Mouse (Mus musculus) left cerebral cortex, postnatal 14 days (tissue): ENCODE data around the gene Ntrk3. TPM values are rescaled to one million over a fixed set of nuclear protein-coding genes. Genes with fewer than 3 reads are reported as not detected.

Experiments used
- DNase-seq, 2 experiments: peaks; one replicate each; pipeline ENCODE4 v3.0.0; 2021 to 2022; ENCODE audit warnings: low spot score in 2 of 2, mixed read lengths in 1 of 2
- intact Hi-C: fragments of 180-260 bp; cut with DNase I; formaldehyde crosslinking; loops from one replicate; pipeline ENCODE4 v1.15.1; 2025
- total RNA-seq, 2 experiments: library from RNA; stranded (reverse); gene quantifications; 2 replicates each; pipeline ENCODE4 v1.2.3; 2021

Gene Ntrk3
- total RNA-seq, 2 experiments from 2014 or later = 137 TPM

DNA sequence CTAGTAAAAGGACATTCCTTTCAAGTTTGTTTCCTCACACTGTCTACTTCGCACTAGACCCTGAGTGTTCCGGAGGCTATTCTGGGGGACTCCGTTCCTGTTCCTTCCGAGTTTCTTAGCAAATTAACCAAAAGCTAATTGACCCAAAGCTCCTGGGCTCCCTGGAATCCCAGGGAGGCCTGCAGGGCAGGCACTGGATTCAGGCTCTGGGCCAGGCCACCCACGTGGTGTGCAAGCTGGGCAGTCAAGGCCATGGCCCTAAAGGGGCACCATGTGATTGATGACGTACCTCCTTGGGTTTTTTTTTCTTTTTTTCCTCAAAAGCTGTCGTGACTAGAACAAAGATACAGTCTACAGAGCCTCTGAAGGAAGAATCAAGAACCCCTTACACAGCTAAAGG is 246.6 kb downstream of the Ntrk3 start:
- intact Hi-C loops = no loop called here
- no peak for DNase-seq

GRCm38 (mm10) chr7:78484290-78484689 is 253.5 kb downstream of the Ntrk3 start:
- DNase-seq = no peak
- intact Hi-C loops = no loop called here

DNA sequence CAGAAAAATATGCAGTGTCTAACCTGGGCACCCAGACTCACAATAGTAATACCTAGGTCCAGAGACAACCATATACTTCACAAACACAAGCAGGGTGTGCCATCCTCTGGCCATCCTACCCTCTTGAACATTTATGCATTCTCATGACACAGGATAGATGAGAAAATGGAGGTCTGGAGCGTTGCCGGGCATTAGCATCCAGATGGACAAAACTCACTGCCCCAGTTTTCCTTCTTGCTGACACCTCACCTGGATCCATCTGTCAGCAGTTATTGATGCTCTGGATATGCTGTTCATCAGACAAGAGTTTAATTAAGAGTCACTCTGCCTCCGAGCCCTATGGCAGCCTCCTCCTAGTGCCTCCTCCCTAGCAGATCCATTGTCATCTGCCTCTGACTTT is 254.1 kb downstream of the Ntrk3 start:
- intact Hi-C loops = no loop called here
- no peak for DNase-seq

- no peak for DNase-seq
- intact Hi-C loops = no loop called here
These were observed 254.8 kb downstream of the Ntrk3 start for GRCm38 (mm10) chr7:78483061-78483460.

DNA sequence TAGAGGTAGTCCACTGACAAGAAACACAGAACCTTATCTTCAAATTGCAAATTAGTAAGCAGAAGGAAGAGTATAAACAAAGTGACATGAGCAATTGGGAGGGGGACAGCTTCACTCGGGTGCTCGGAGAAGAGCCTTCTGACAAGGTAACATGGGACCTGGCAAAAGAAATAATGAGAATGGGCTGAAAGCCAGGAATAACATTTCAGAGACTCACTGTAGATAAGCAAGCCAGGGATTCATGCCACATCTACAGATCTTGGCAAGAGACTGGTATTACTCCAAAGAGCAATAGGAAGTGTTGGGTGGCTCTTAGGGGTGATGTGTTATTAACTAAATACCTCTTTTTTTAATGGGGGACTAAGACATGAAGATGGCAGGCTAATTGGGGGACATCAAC is 258.9 kb downstream of the Ntrk3 start:
- no peak for DNase-seq
- intact Hi-C loops = no loop called here

- no peak for DNase-seq
- intact Hi-C loops = no loop called here
These were observed 266.1 kb downstream of the Ntrk3 start for GRCm38 (mm10) chr7:78471755-78472154.

- intact Hi-C loops = no loop called here
- no peak for DNase-seq
These were observed 266.5 kb downstream of the Ntrk3 start for GRCm38 (mm10) chr7:78471270-78471669.

GRCm38 (mm10) chr7:78462605-78463004 is 275.2 kb downstream of the Ntrk3 start:
- no peak for DNase-seq
- intact Hi-C loops = no loop called here

GRCm38 (mm10) chr7:78459021-78459420 is 278.8 kb downstream of the Ntrk3 start:
- DNase-seq = no peak
- intact Hi-C loops = no loop called here

DNA sequence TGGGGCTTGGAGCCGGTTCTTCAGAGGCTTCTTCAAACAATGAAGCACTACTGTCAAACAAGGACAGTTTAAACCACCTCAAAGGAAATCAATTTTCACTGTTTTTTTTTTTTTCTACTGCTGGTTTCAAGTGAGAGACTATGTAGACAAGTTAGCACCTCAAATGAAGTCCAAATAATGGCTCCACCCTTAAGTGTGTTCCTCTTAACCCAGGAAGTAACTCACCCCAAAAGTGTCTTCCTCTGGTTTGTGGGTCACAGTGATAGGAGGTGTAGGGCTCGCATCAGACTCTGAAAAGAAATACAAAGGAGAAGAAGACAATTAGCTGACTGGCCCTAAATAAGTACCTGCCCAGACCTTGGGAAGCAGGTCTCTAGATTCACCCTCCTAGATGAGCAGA is 286.1 kb downstream of the Ntrk3 start:
- intact Hi-C loops = no loop called here
- no peak for DNase-seq

- intact Hi-C loops = no loop called here
- no peak for DNase-seq
These were observed 287.8 kb downstream of the Ntrk3 start for GRCm38 (mm10) chr7:78449909-78450592.

DNA sequence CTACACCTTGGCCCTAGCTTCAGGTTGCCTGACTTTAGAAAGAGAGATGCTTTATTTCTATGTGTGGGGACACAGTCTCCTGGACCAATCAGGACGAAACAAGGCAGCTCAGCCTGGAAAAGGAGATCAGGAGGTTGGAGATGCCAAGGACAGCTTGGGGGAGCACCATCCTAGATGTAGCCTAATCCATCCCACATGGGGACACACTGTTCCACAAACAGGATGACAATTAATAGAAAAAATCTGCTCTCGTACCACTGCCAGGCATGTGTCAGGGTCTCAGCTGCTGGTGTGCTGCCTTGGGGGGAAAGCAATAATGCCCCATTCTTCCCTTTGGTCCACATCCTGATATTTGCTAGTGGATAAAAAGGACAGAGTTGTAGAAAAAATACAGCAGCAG is 289.0 kb downstream of the Ntrk3 start:
- intact Hi-C loops = no loop called here
- DNase-seq = no peak

DNA sequence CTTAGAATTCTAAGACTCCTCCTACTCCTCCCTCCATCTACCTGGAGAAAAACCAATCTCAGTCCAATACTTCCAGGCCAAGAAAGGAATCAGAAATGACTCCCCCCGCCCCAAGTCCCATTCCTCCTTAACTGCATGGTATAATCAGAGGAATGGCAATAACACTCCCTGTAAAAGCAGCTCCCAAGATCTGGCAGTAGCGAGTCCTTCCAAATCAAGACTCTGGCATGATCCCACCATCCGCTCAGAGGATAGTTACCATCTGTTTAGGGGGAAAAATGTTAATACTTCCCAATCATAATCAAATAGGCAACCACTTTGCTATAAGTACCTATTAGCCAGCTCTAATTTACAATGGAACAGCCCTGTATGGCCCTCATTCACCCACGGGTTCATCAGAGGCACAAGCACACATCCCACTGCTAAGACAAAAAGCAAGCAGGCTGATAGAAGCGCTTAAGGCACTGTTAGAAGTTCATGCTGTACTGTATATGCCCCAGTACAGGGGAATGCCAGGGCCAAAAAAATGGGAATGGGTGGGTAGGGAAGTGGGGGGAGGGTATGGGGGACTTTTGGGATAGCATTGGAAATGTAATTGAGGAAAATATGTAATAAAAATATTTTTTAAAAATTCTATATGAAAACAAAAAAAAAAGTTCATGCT is 294.3 kb downstream of the Ntrk3 start:
- no peak for DNase-seq
- intact Hi-C loops = no loop called here

- no peak for DNase-seq
- intact Hi-C loops = no loop called here
These were observed 296.1 kb downstream of the Ntrk3 start for GRCm38 (mm10) chr7:78441706-78442105.

- no peak for DNase-seq
These were observed 296.9 kb downstream of the Ntrk3 start for GRCm38 (mm10) chr7:78440896-78441295.

GRCm38 (mm10) chr7:78440476-78440875 is 297.3 kb downstream of the Ntrk3 start:
- DNase-seq = no peak
- intact Hi-C loops = no loop called here

More at GRCm38 (mm10) chr7:78440896-78441295, 296.9 kb downstream of the Ntrk3 start:
- intact Hi-C loops = no loop called here

DNA sequence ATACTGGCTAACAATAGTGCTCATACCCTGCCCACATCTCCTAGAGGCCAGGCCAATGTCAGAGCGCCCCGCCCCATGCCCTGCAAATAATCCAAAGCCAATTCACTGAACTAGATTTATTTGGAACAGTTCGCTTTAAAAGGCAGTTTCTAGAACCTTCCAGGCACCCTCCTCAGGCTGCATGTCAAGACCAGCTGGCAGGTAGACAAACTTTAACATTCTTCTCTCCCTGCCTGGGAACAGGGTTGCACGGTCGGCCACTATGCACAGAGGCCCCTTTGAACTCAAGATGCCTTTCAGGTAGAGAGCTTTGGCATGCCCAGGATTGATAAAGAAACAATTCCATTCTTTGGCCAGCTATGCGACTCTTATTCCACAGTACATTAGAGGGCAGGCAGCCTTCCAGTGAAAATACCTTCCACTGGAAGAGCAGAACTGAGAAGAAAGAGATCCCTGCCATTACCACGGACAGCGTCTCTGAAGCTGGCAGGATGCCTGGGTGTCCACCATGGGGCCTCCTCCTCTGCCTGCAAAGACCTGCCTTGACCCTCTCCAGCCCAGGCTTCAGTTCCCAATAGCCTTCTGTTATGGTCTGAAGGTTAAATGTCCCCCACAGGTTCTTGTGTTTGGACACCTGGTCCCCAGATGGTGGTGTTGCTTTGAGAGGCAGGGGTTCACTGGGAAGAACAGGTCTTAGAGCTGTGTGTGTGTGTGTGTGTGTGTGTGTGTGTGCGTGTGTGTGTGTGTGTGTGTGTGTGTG is 298.3 kb downstream of the Ntrk3 start:
- DNase-seq = peak in 1 of 2 experiments; percentile 40
- intact Hi-C loops = no loop called here

GRCm38 (mm10) chr7:78433617-78434144 is 304.1 kb downstream of the Ntrk3 start:
- intact Hi-C loops = no loop called here
- no peak for DNase-seq

- intact Hi-C loops = no loop called here
- DNase-seq = no peak
These were observed 306.2 kb downstream of the Ntrk3 start for GRCm38 (mm10) chr7:78431611-78432010.

GRCm38 (mm10) chr7:78412172-78412571 is 325.6 kb downstream of the Ntrk3 start:
- intact Hi-C loops = no loop called here
- DNase-seq = no peak
